Mouse (Mus musculus) retina, postnatal 1 day (tissue): ENCODE data around the gene Appl2.

ENCODE experiments used
- DNase-seq: peaks from one replicate; pipeline ENCODE4 v3.0.0-alpha.2; 2012

The Appl2 gene

GRCm38 (mm10) chr10:83630899-83631298 is 17.6 kb downstream of the Appl2 start:
- no peak for DNase-seq

GRCm38 (mm10) chr10:83629878-83630277 is 18.7 kb downstream of the Appl2 start:
- no peak for DNase-seq

GRCm38 (mm10) chr10:83629190-83629781 is 19.3 kb downstream of the Appl2 start:
- no peak for DNase-seq

GRCm38 (mm10) chr10:83628241-83628640 is 20.3 kb downstream of the Appl2 start:
- DNase-seq = no peak

DNA sequence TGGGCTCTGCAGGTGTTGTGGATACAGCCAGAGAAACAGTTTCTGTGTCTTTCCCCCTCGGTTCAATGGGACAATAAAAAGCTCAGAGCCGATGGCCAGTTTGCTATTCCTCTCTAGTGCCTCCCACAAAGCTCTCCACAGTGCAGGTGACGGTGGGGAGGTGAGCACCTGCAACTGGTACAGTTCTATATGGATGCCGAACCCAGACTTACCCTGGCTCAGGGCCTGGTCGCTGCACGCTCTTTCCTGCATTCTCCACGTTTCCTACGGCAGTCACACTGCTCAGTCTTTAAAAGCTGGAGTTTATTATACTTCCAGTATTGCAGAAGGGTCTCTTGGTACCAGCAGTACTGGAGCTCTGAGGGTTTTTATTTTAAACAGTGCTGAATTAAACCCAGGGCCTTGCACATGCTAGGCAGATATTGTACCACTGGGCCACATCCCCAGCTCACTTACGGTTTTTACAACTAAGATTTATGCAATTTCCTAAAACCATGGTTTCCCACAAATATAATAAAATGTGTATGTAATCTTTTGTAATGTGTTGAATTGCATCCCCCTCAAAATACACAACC is 21.3 kb downstream of the Appl2 start:
- no peak for DNase-seq

DNA sequence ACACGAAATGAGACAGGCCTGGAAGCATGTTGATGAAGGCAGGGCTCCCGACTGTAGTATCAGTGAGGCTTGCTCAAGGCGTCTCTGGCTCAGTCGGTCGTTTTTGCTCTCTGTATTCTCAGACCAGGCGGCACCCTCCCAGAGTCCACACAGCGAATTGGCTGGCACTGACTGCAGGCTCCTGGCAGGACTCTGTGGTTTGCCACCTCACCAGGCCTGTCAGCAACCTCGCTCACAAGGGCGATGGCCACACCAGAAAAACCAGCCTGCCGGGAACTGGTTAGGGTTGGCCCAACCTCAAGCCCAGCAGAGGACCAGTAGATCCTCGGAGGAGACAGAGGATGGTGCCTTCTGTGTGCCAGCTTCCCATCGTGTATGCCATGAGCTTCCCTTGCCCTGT is 23.7 kb downstream of the Appl2 start:
- DNase-seq = no peak

- DNase-seq = no peak
These were observed 24.5 kb downstream of the Appl2 start for GRCm38 (mm10) chr10:83624065-83624464.

GRCm38 (mm10) chr10:83620350-83621055 is 28.0 kb downstream of the Appl2 start:
- no peak for DNase-seq

- no peak for DNase-seq
These were observed 29.6 kb downstream of the Appl2 start for GRCm38 (mm10) chr10:83618819-83619440.

GRCm38 (mm10) chr10:83617366-83617765 is 31.2 kb downstream of the Appl2 start:
- DNase-seq = peak; percentile 60

GRCm38 (mm10) chr10:83612648-83613215 is 35.8 kb downstream of the Appl2 start:
- DNase-seq = no peak

DNA sequence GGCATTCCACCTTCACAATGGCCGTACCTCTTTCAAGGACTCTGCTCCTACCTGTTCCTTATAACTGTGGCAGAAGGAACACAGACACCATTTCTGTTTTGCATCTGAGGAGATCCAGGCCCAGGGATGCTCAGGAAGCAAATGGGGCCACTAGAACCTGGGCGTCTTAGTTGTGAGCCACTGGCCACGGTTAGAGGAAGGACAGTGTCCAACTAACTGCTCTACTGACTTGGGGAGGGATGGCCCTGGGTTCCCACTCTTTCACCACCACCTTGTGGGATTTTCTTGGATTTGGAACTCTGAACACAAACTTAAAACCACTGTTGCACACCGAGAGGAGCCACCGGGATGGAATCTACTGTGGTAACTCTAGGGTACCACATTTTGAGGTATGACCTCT is 36.7 kb downstream of the Appl2 start:
- no peak for DNase-seq

DNA sequence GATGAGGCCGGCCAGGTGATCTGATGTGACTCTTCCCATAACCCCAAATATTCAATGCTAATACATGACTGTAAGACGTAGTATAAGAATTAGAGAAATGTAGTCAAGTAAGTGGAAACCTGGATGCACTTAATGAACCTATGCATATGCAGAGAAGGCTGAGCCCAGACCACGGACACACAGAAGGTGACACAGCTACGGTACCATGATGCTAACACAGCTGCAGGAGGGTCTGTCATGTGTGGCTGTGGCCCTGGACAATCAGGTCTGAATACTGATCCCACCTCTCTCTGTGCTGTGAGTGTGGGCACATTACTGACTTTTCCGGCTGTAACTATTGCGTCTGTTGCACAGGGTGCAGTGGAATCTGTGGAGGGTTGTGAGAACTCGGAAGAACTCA is 38.0 kb downstream of the Appl2 start:
- no peak for DNase-seq

- DNase-seq = no peak
These were observed 39.9 kb downstream of the Appl2 start for GRCm38 (mm10) chr10:83608596-83608995.

DNA sequence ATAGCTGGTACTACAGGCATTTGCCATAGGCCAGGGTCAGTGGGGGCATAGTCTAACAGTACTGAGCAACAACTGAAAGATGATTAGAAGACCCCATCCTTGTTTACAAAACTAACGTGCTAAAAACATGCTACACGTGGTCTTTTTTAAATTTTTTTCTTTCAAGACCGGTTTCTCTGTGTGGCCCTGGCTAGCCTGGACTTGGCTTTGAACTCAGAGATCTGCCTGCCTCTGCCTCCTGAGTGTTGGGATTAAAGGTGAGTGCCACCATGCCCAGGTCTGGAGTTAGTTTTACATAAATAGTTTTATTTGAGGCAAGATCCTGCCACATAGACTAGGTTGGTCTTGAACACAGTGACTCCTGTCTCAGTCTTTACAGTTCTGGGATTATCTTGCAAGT is 41.4 kb downstream of the Appl2 start:
- DNase-seq = no peak

GRCm38 (mm10) chr10:83605637-83606183 is 42.8 kb downstream of the Appl2 start:
- DNase-seq = peak; percentile 80

GRCm38 (mm10) chr10:83603956-83604564 is 44.5 kb downstream of the Appl2 start:
- DNase-seq = no peak

DNA sequence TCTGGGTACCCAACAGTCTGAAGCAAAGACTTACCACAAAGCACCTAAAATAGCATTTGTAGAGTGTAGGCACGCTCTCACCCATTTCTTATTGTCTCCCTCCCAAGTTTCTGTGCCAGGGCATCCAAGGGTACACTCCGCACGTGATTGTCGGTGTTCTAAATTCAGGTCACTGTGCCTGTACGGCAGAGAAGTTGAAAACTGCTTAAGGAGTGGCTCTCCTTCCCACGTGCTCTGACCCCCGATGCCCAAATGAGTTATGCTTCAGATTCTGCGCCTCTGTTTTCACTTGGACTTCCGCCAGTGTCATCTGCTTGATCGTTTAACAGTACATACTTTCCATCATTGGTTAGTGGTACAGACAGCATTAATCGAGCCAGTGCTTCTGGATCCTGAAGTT is 47.9 kb downstream of the Appl2 start:
- no peak for DNase-seq

GRCm38 (mm10) chr10:83594526-83594925 is 54.0 kb downstream of the Appl2 start:
- DNase-seq = no peak

DNA sequence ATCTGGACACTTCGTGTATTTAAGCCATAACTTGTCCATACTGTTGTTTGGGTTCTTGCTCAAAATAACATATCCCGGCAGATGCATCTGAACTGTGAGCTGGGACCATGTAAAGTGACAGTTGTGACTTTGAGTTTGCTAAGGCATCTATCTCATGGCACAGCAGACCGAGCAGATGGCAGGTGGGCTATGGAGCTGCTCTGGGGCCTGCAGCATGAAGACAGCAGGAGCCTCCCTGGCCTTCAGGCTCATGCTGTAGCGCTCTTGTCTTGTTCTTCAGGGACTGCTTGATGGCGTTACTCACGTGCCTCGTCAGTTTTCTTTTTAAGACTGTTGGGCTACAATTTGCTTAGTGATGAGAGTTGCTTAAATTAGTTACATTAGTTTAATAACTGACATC is 55.9 kb downstream of the Appl2 start:
- no peak for DNase-seq

DNA sequence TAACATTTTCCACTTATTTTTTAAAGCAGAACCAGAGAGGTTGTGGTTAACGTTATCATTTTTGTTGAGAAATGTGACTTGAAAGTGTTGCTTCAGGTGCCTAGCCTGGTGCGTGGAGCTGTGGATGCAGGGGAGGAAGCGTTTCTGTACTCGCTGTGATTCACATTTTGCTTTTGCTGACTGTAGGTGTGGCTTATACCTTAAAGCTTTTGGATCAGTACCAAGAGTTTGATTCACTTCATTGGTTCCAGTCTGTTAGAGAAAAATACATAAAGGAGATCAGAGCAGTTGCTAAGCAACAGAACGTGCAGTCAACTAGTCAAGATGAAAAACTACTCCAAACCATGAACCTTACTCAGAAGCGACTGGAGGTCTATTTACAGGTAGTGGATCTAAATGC is 57.7 kb downstream of the Appl2 start:
- DNase-seq = no peak

DNA sequence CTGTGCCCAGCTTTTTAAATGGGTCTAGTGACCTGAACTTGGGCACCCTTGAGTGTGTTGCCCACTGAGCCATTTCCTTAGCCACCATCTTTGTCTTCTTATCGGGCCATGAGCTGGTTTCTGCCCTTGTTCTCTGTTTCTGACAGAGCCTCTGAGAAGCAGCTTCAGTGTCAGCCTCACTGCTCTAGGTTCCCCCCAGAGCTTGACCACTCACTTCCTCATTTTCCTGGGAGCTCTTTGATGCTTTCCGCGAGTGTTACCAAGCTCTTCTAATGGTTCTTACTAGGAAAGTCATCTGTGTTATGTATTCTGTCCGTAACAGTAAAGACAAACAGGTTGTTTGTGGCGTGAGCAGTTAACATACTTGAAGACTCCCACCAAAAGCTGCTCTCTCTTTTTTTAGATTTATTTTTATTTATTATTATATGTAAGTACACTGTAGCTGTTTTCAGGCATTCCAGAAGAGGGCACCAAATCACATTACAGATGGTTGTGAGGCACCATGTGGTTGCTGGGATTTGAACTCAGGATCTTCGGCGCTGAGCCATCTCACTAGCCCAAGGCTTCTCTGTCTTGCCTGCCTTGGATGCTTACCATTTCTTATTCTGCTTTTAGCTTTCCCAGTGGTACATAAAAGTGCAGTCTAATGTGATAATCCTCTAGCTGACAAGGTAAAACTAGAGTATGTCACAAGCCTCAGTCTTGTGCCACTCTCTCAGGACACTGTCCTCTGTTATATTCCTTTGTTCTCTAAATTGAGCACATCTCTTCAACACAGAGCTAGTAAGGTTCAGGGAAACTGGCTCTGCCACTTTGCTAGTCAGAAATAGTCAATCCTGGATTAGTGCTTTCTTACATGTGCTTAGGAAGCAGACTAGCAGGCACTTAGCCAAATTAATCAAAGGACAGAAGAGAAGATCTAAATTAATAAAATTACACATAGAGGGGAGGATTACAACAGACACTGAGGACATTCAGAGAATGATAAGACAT is 82.8 kb downstream of the Appl2 start:
- DNase-seq = peak; percentile 8
